In the genomic region with DNA sequence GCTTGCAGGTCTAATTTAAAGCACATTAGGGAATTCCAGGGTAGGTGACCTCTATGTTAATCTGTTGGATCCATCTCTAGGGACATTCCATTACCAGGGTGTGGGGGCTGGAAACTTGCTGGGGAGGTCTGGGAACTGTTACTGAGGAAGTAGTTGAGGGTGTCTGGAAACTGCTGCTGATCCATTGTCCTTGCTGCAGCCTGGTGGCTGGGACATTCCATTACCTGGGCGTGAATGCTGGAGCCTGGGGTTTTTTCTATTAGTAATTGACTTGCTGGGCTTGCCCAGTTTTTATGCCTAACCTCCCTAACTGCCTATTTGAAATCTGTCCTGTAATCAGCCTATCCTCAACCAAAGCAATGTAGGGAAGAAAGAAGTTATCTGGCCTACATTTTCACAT, we compare ENCODE assay signal across 28 mouse cellular contexts. TPM values are rescaled to one million over a fixed set of nuclear protein-coding genes. Genes with fewer than 3 reads are reported as not detected.
DNase-seq lines count a peak whose midpoint lies in the region; ATAC-seq lines count a peak whose summit lies in the region.
"Had no signal": no experiment of that assay in that cellular context is flagged by ENCODE, and none has a peak within 500 bp of the region (broad histone marks: within the 10 kb centered on the region; RNA-seq: fewer than 3 reads in every experiment).

No protein-coding gene starts in this region.

- no peak for ATAC-seq in heart, embryonic 16.5 days (replicated peaks; ENCODE audit: extremely low read depth, insufficient read depth, low FRiP score)
- ATAC-seq in intestine, embryonic 15.5 days: no peak
- no peak for ATAC-seq in cerebellum, adult (ENCODE audit: insufficient number of reproducible peaks, low FRiP score, low TSS enrichment)
- ATAC-seq: activated CD4-positive, CD25-positive, alpha-beta regulatory T cell, adult 4 months; forebrain, embryonic 16.5 days; intestine, embryonic 16.5 days; midbrain, embryonic 16.5 days; Patski had no signal

- H3K4me1 ChIP-seq in heart, embryonic 10.5 days: peaks cover 18% of the 10 kb centered on the region
- H3K4me1 ChIP-seq in heart, embryonic 16.5 days (ENCODE audit: control insufficient read depth, insufficient read depth, low read length): peaks cover 10% of the 10 kb centered on the region
- H3K4me1 ChIP-seq in intestine, embryonic 15.5 days (replicated peaks): no peaks in the 10 kb centered on the region
- H3K4me1 ChIP-seq: hindbrain, embryonic 15.5 days; liver, embryonic 15.5 days; neural tube, embryonic 13.5 days had no signal

- H3K27me3 ChIP-seq in heart, embryonic 10.5 days (ENCODE audit: insufficient read depth, poor library complexity, severe bottlenecking): no peaks in the 10 kb centered on the region
- no peaks in the 10 kb centered on the region for H3K27me3 ChIP-seq in heart, embryonic 16.5 days (ENCODE audit: control insufficient read depth, insufficient read depth, low read length)
- no peaks in the 10 kb centered on the region for H3K27me3 ChIP-seq in intestine, embryonic 15.5 days (replicated peaks)
- H3K27me3 ChIP-seq: hindbrain, embryonic 15.5 days; liver, embryonic 15.5 days; neural tube, embryonic 13.5 days; Patski had no signal

- WGBS in heart, embryonic 10.5 days: 12% methylated on average over 1 of the region's 1 CpGs
- WGBS in heart, embryonic 16.5 days: 29% methylated on average over 1 of the region's 1 CpGs
- 36% methylated on average over 1 of the region's 1 CpGs for WGBS in intestine, embryonic 15.5 days

- no peak overlapping the region for H3K4me2 ChIP-seq in heart, embryonic 16.5 days (ENCODE audit: low read depth, low read length)
- H3K4me2 ChIP-seq in intestine, embryonic 15.5 days (replicated peaks): no peak overlapping the region
- H3K4me2 ChIP-seq: hindbrain, embryonic 15.5 days; liver, embryonic 15.5 days; neural tube, embryonic 13.5 days had no signal

- H3K36me3 ChIP-seq in heart, embryonic 10.5 days: peaks cover 4% of the 10 kb centered on the region; the same call in 1 of the 2 replicates
- 0 out of 2 replicates have a peak, but pooled peaks cover 2% of the 10 kb centered on the region for H3K36me3 ChIP-seq in heart, embryonic 16.5 days (ENCODE audit: control insufficient read depth, insufficient read depth)
- H3K36me3 ChIP-seq in intestine, embryonic 15.5 days: no peaks in the 10 kb centered on the region
- H3K36me3 ChIP-seq: forebrain, embryonic 10.5 days; hindbrain, embryonic 15.5 days; limb, embryonic 10.5 days; liver, embryonic 15.5 days; neural tube, embryonic 13.5 days had no signal

- H3K9ac ChIP-seq in heart, embryonic 16.5 days (ENCODE audit: low read length): no peak overlapping the region
- H3K9ac ChIP-seq in intestine, embryonic 15.5 days: no peak overlapping the region
- H3K9ac ChIP-seq: hindbrain, embryonic 15.5 days; liver, embryonic 15.5 days; neural tube, embryonic 13.5 days had no signal

- DNase-seq in heart, embryonic 10.5 days (ENCODE audit: low spot score): no peak
- no peak for DNase-seq in heart, adult 9 months (ENCODE audit: low spot score in 2 of 2)
- no peak for DNase-seq in heart, postnatal 25 days (ENCODE audit: low spot score)
- peak; percentile 9 for DNase-seq in kidney, postnatal 14 days
- DNase-seq in kidney, postnatal 10 days: no peak
- DNase-seq: adrenal gland, adult 8-10 months; cerebellum, postnatal 14 days; gastrocnemius, postnatal 10 days; liver had no signal

- no peaks in the 10 kb centered on the region for H3K9me3 ChIP-seq in heart, embryonic 10.5 days
- H3K9me3 ChIP-seq in heart, embryonic 16.5 days (replicated peaks; ENCODE audit: control insufficient read depth, low read length): no peaks in the 10 kb centered on the region; the same call in 1 of the 2 replicates
- no peaks in the 10 kb centered on the region for H3K9me3 ChIP-seq in intestine, embryonic 15.5 days
- H3K9me3 ChIP-seq: forebrain, embryonic 10.5 days; G1E; hindbrain, embryonic 15.5 days; limb, embryonic 10.5 days; liver, embryonic 15.5 days; neural tube, embryonic 13.5 days had no signal

- H3K4me3 ChIP-seq in heart, embryonic 10.5 days: no peak overlapping the region
- no peak overlapping the region for H3K4me3 ChIP-seq in heart, embryonic 16.5 days (ENCODE audit: low read length)
- no peak overlapping the region for H3K4me3 ChIP-seq in intestine, embryonic 15.5 days (replicated peaks)
- H3K4me3 ChIP-seq: forebrain, embryonic 10.5 days; hindbrain, embryonic 15.5 days; limb, embryonic 10.5 days; liver, embryonic 15.5 days; myocyte; neural tube, embryonic 13.5 days had no signal

- intact Hi-C loops in heart, postnatal 25 days (cut with DNase I): loop anchor here (5.0 to 10.0 kb wide), 2 partner anchors 201 to 352 kb away; no protein-coding TSS in a partner anchor

- H3K27ac ChIP-seq in heart, embryonic 10.5 days: peak overlapping the region; percentile 67; the same call in 1 of the 2 replicates
- H3K27ac ChIP-seq in heart, embryonic 16.5 days (ENCODE audit: low read length): peak overlapping the region; percentile 51
- H3K27ac ChIP-seq in intestine, embryonic 15.5 days: no peak overlapping the region
- H3K27ac ChIP-seq: forebrain, embryonic 10.5 days; hindbrain, embryonic 15.5 days; limb, embryonic 10.5 days; liver, embryonic 15.5 days; macrophage; neural tube, embryonic 13.5 days had no signal

RNA-seq across cellular contexts. Expression of a gene that starts 13.0 kb away (rescaled TPM):
- polyA plus RNA-seq in heart, embryonic 10.5 days (2016; fragmentation: Nextera tagmentation; extraction: Ambion mirVana): 4.9 and 15.2 TPM in 2 replicates
- 7.5 and 8.1 TPM in 2 replicates for polyA plus RNA-seq in heart, embryonic 16.5 days (2015; fragmentation: Nextera tagmentation; extraction: Ambion mirVana)
- total RNA-seq in heart, postnatal 25 days (2021): 10 to 100 TPM; 19.5 to 20.5 TPM
- polyA plus RNA-seq in intestine, embryonic 15.5 days (2015; fragmentation: Nextera tagmentation; extraction: Ambion mirVana): 3.6 and 5.1 TPM in 2 replicates
- total RNA-seq: gastrocnemius, postnatal 10 days; hematopoietic stem cell, adult 5-6 weeks had no signal
- polyA plus RNA-seq: G1E; macrophage; spleen, adult 2 months; testis, adult 2 months had no signal
